Mouse (Mus musculus): Measurements from ENCODE around the gene Mylk2. TPM values are rescaled to one million over a fixed set of nuclear protein-coding genes. Genes with fewer than 3 reads are reported as not detected.

Gene Mylk2
- polyA plus RNA-seq, 2 experiments = not detected

- Histone ChIP-seq H3K9me3 (ENCODE audit: control insufficient read depth, low read length) (no peaks in the 10 kb centered on the region), H3K27ac (no peak overlapping the region), H3K4me1 (replicated peaks; ENCODE audit: control insufficient read depth in 2 of 2, insufficient read depth in 2 of 2, low read length in 1 of 2) (no peaks in the 10 kb centered on the region), H3K27me3 (ENCODE audit: control insufficient read depth, insufficient read depth, low read length) (no peaks in the 10 kb centered on the region), H3K9ac (replicated peaks) (no peak overlapping the region), H3K4me2 (ENCODE audit: low read depth) (no peak overlapping the region), H3K36me3 (replicated peaks; ENCODE audit: control insufficient read depth, insufficient read depth, low read depth) (peaks cover 40% of the 10 kb centered on the region), H3K4me3 (ENCODE audit: insufficient read depth in 1 of 2, low read depth in 2 of 2, low read length in 2 of 2) (no peak overlapping the region)
- ATAC-seq (ENCODE audit: insufficient read depth) (no peak), DNase-seq (ENCODE audit: low read depth in 3 of 3, low spot score in 3 of 3) (no peak)
- TF ChIP-seq CTCF (IDR thresholded peaks at IDR 0.05; ENCODE audit: low read depth) (no peak), EP300 (IDR thresholded peaks at IDR 0.05; ENCODE audit: low read depth) (no peak)
- WGBS (ENCODE audit: insufficient replicate concordance) = 78% methylated on average over 3 of the region's 3 CpGs
Measured at GRCm38 (mm10) chr2:152896926-152897325, 14.2 kb upstream of the Mylk2 start.

GRCm38 (mm10) chr2:152899011-152899410, 12.1 kb upstream of the Mylk2 start:
- no peak for TF ChIP-seq EP300 (IDR thresholded peaks at IDR 0.05; ENCODE audit: low read depth)
- no peak for TF ChIP-seq CTCF (IDR thresholded peaks at IDR 0.05; ENCODE audit: low read depth)
- Histone ChIP-seq H3K27ac (no peak overlapping the region), H3K4me3 (ENCODE audit: insufficient read depth in 1 of 2, low read depth in 2 of 2, low read length in 2 of 2) (no peak overlapping the region), H3K9me3 (ENCODE audit: control insufficient read depth, low read length) (no peaks in the 10 kb centered on the region), H3K27me3 (ENCODE audit: control insufficient read depth, insufficient read depth, low read length) (no peaks in the 10 kb centered on the region), H3K4me1 (replicated peaks; ENCODE audit: control insufficient read depth in 2 of 2, insufficient read depth in 2 of 2, low read length in 1 of 2) (no peaks in the 10 kb centered on the region), H3K4me2 (ENCODE audit: low read depth) (no peak overlapping the region), H3K9ac (replicated peaks) (no peak overlapping the region), H3K36me3 (replicated peaks; ENCODE audit: control insufficient read depth, insufficient read depth, low read depth) (peaks cover 19% of the 10 kb centered on the region)
- DNase-seq (ENCODE audit: low read depth in 3 of 3, low spot score in 3 of 3) = no peak
- no peak for ATAC-seq (ENCODE audit: insufficient read depth)
- WGBS (ENCODE audit: insufficient replicate concordance) = 83% methylated on average over 6 of the region's 6 CpGs

GRCm38 (mm10) chr2:152901296-152901695, 9.9 kb upstream of the Mylk2 start:
- WGBS (ENCODE audit: insufficient replicate concordance) = 81% methylated on average over 15 of the region's 15 CpGs

GRCm38 (mm10) chr2:152902658-152903057, 8.5 kb upstream of the Mylk2 start:
- 67% methylated on average over 3 of the region's 3 CpGs for WGBS (ENCODE audit: insufficient replicate concordance)
- H3K27me3 ChIP-seq (ENCODE audit: control insufficient read depth, insufficient read depth, low read length) = no peaks in the 10 kb centered on the region

More at GRCm38 (mm10) chr2:152901296-152901695, 9.9 kb upstream of the Mylk2 start:
- no peak for DNase-seq (ENCODE audit: low read depth in 3 of 3, low spot score in 3 of 3)
- H3K27ac ChIP-seq = no peak overlapping the region
- TF ChIP-seq CTCF (IDR thresholded peaks at IDR 0.05; ENCODE audit: low read depth) (no peak), EP300 (IDR thresholded peaks at IDR 0.05; ENCODE audit: low read depth) (no peak)
- no peak overlapping the region for H3K4me3 ChIP-seq (ENCODE audit: insufficient read depth in 1 of 2, low read depth in 2 of 2, low read length in 2 of 2)
- H3K36me3 ChIP-seq (replicated peaks; ENCODE audit: control insufficient read depth, insufficient read depth, low read depth) = no peaks in the 10 kb centered on the region
- no peak overlapping the region for H3K9ac ChIP-seq (replicated peaks)
- no peaks in the 10 kb centered on the region for H3K9me3 ChIP-seq (ENCODE audit: control insufficient read depth, low read length)
- no peaks in the 10 kb centered on the region for H3K4me1 ChIP-seq (replicated peaks; ENCODE audit: control insufficient read depth in 2 of 2, insufficient read depth in 2 of 2, low read length in 1 of 2)
- H3K4me2 ChIP-seq (ENCODE audit: low read depth) = no peak overlapping the region
- no peaks in the 10 kb centered on the region for H3K27me3 ChIP-seq (ENCODE audit: control insufficient read depth, insufficient read depth, low read length)
- ATAC-seq (ENCODE audit: insufficient read depth) = no peak

GRCm38 (mm10) chr2:152903586-152903985, 7.6 kb upstream of the Mylk2 start:
- H3K4me3 ChIP-seq (ENCODE audit: insufficient read depth in 1 of 2, low read depth in 2 of 2, low read length in 2 of 2) = no peak overlapping the region
- no peak for TF ChIP-seq EP300 (IDR thresholded peaks at IDR 0.05; ENCODE audit: low read depth)
- no peak for TF ChIP-seq CTCF (IDR thresholded peaks at IDR 0.05; ENCODE audit: low read depth)
- 54% methylated on average over 4 of the region's 4 CpGs for WGBS (ENCODE audit: insufficient replicate concordance)
- H3K4me1 ChIP-seq (replicated peaks; ENCODE audit: control insufficient read depth in 2 of 2, insufficient read depth in 2 of 2, low read length in 1 of 2) = no peaks in the 10 kb centered on the region
- H3K27ac ChIP-seq = no peak overlapping the region
- no peak overlapping the region for H3K9ac ChIP-seq (replicated peaks)
- no peak for ATAC-seq (ENCODE audit: insufficient read depth)
- H3K36me3 ChIP-seq (replicated peaks; ENCODE audit: control insufficient read depth, insufficient read depth, low read depth) = no peaks in the 10 kb centered on the region
- H3K27me3 ChIP-seq (ENCODE audit: control insufficient read depth, insufficient read depth, low read length) = no peaks in the 10 kb centered on the region
- H3K4me2 ChIP-seq (ENCODE audit: low read depth) = no peak overlapping the region
- no peaks in the 10 kb centered on the region for H3K9me3 ChIP-seq (ENCODE audit: control insufficient read depth, low read length)
- no peak for DNase-seq (ENCODE audit: low read depth in 3 of 3, low spot score in 3 of 3)

More at GRCm38 (mm10) chr2:152902658-152903057, 8.5 kb upstream of the Mylk2 start:
- Histone ChIP-seq H3K9me3 (ENCODE audit: control insufficient read depth, low read length) (no peaks in the 10 kb centered on the region), H3K36me3 (replicated peaks; ENCODE audit: control insufficient read depth, insufficient read depth, low read depth) (no peaks in the 10 kb centered on the region), H3K4me3 (ENCODE audit: insufficient read depth in 1 of 2, low read depth in 2 of 2, low read length in 2 of 2) (no peak overlapping the region), H3K4me1 (replicated peaks; ENCODE audit: control insufficient read depth in 2 of 2, insufficient read depth in 2 of 2, low read length in 1 of 2) (no peaks in the 10 kb centered on the region), H3K27ac (no peak overlapping the region), H3K4me2 (ENCODE audit: low read depth) (no peak overlapping the region), H3K9ac (replicated peaks) (no peak overlapping the region)
- TF ChIP-seq CTCF (IDR thresholded peaks at IDR 0.05; ENCODE audit: low read depth) (no peak), EP300 (IDR thresholded peaks at IDR 0.05; ENCODE audit: low read depth) (no peak)
- DNase-seq (ENCODE audit: low read depth in 3 of 3, low spot score in 3 of 3) (no peak), ATAC-seq (ENCODE audit: insufficient read depth) (no peak)

All from liver, embryonic 14.5 days (tissue).